Mouse (Mus musculus): Measurements from ENCODE around the gene Adgrg2. TPM values are rescaled to one million over a fixed set of nuclear protein-coding genes. Genes with fewer than 3 reads are reported as not detected.

The Adgrg2 gene
- polyA plus RNA-seq, 1 experiment from 2014 or later: 2.0 TPM

GRCm38 (mm10) chrX:160426486-160426885 is 36.0 kb downstream of the Adgrg2 start:
- Histone ChIP-seq H3K9ac (replicated peaks; ENCODE audit: low read depth, low read length) (no peak overlapping the region), H3K27ac (ENCODE audit: low read depth, low read length) (no peak overlapping the region), H3K4me2 (ENCODE audit: low read depth, low read length) (no peak overlapping the region), H3K9me3 (ENCODE audit: control insufficient read depth, low read length) (no peaks in the 10 kb centered on the region), H3K4me1 (ENCODE audit: control insufficient read depth, insufficient read depth, low read length) (no peaks in the 10 kb centered on the region), H3K27me3 (ENCODE audit: control insufficient read depth, insufficient read depth, low read length) (no peaks in the 10 kb centered on the region), H3K4me3 (ENCODE audit: low read depth, low read length) (no peak overlapping the region), H3K36me3 (ENCODE audit: control insufficient read depth, insufficient read depth, low read length) (no peaks in the 10 kb centered on the region)
- no peak for ATAC-seq (ENCODE audit: low read depth)
- 17% methylated on average over 1 of the region's 1 CpGs for WGBS

GRCm38 (mm10) chrX:160426930-160427329 is 36.4 kb downstream of the Adgrg2 start:
- H3K4me3 ChIP-seq (ENCODE audit: low read depth, low read length): no peak overlapping the region
- H3K4me1 ChIP-seq (ENCODE audit: control insufficient read depth, insufficient read depth, low read length): no peaks in the 10 kb centered on the region
- no peak overlapping the region for H3K9ac ChIP-seq (replicated peaks; ENCODE audit: low read depth, low read length)
- no peaks in the 10 kb centered on the region for H3K36me3 ChIP-seq (ENCODE audit: control insufficient read depth, insufficient read depth, low read length)
- no peaks in the 10 kb centered on the region for H3K9me3 ChIP-seq (ENCODE audit: control insufficient read depth, low read length)
- no peaks in the 10 kb centered on the region for H3K27me3 ChIP-seq (ENCODE audit: control insufficient read depth, insufficient read depth, low read length)
- no peak overlapping the region for H3K4me2 ChIP-seq (ENCODE audit: low read depth, low read length)
- 84% methylated on average over 1 of the region's 1 CpGs for WGBS
- ATAC-seq (ENCODE audit: low read depth): no peak
- H3K27ac ChIP-seq (ENCODE audit: low read depth, low read length): no peak overlapping the region

GRCm38 (mm10) chrX:160432192-160432591 is 41.7 kb downstream of the Adgrg2 start:
- Histone ChIP-seq H3K27me3 (ENCODE audit: control insufficient read depth, insufficient read depth, low read length) (no peaks in the 10 kb centered on the region), H3K4me3 (ENCODE audit: low read depth, low read length) (no peak overlapping the region), H3K4me2 (ENCODE audit: low read depth, low read length) (no peak overlapping the region), H3K36me3 (ENCODE audit: control insufficient read depth, insufficient read depth, low read length) (no peaks in the 10 kb centered on the region), H3K9me3 (ENCODE audit: control insufficient read depth, low read length) (no peaks in the 10 kb centered on the region), H3K4me1 (ENCODE audit: control insufficient read depth, insufficient read depth, low read length) (no peaks in the 10 kb centered on the region), H3K27ac (ENCODE audit: low read depth, low read length) (no peak overlapping the region), H3K9ac (replicated peaks; ENCODE audit: low read depth, low read length) (no peak overlapping the region)
- no peak for ATAC-seq (ENCODE audit: low read depth)
- 93% methylated on average over 7 of the region's 7 CpGs for WGBS

- H3K9me3 ChIP-seq (ENCODE audit: control insufficient read depth, low read length): no peaks in the 10 kb centered on the region
- no peaks in the 10 kb centered on the region for H3K4me1 ChIP-seq (ENCODE audit: control insufficient read depth, insufficient read depth, low read length)
- H3K36me3 ChIP-seq (ENCODE audit: control insufficient read depth, insufficient read depth, low read length): no peaks in the 10 kb centered on the region
- H3K9ac ChIP-seq (replicated peaks; ENCODE audit: low read depth, low read length): no peak overlapping the region
- H3K27me3 ChIP-seq (ENCODE audit: control insufficient read depth, insufficient read depth, low read length): no peaks in the 10 kb centered on the region
- no peak for ATAC-seq (ENCODE audit: low read depth)
- H3K4me3 ChIP-seq (ENCODE audit: low read depth, low read length): no peak overlapping the region
- H3K4me2 ChIP-seq (ENCODE audit: low read depth, low read length): no peak overlapping the region
- no peak overlapping the region for H3K27ac ChIP-seq (ENCODE audit: low read depth, low read length)
Measured at GRCm38 (mm10) chrX:160441272-160441671, 50.8 kb downstream of the Adgrg2 start.

GRCm38 (mm10) chrX:160448351-160448750 is 57.9 kb downstream of the Adgrg2 start:
- no peaks in the 10 kb centered on the region for H3K9me3 ChIP-seq (ENCODE audit: control insufficient read depth, low read length)
- H3K4me3 ChIP-seq (ENCODE audit: low read depth, low read length): no peak overlapping the region
- H3K4me2 ChIP-seq (ENCODE audit: low read depth, low read length): no peak overlapping the region
- 77% methylated on average over 3 of the region's 3 CpGs for WGBS
- H3K9ac ChIP-seq (replicated peaks; ENCODE audit: low read depth, low read length): no peak overlapping the region
- no peak for ATAC-seq (ENCODE audit: low read depth)
- H3K4me1 ChIP-seq (ENCODE audit: control insufficient read depth, insufficient read depth, low read length): no peaks in the 10 kb centered on the region
- H3K36me3 ChIP-seq (ENCODE audit: control insufficient read depth, insufficient read depth, low read length): no peaks in the 10 kb centered on the region
- H3K27ac ChIP-seq (ENCODE audit: low read depth, low read length): no peak overlapping the region
- H3K27me3 ChIP-seq (ENCODE audit: control insufficient read depth, insufficient read depth, low read length): no peaks in the 10 kb centered on the region

GRCm38 (mm10) chrX:160449363-160449762 is 58.9 kb downstream of the Adgrg2 start:
- no peak for ATAC-seq (ENCODE audit: low read depth)
- H3K36me3 ChIP-seq (ENCODE audit: control insufficient read depth, insufficient read depth, low read length): no peaks in the 10 kb centered on the region
- no peaks in the 10 kb centered on the region for H3K27me3 ChIP-seq (ENCODE audit: control insufficient read depth, insufficient read depth, low read length)
- no peak overlapping the region for H3K4me3 ChIP-seq (ENCODE audit: low read depth, low read length)
- WGBS: 76% methylated on average over 2 of the region's 2 CpGs
- no peak overlapping the region for H3K9ac ChIP-seq (replicated peaks; ENCODE audit: low read depth, low read length)
- no peak overlapping the region for H3K4me2 ChIP-seq (ENCODE audit: low read depth, low read length)
- no peaks in the 10 kb centered on the region for H3K9me3 ChIP-seq (ENCODE audit: control insufficient read depth, low read length)
- H3K27ac ChIP-seq (ENCODE audit: low read depth, low read length): no peak overlapping the region
- H3K4me1 ChIP-seq (ENCODE audit: control insufficient read depth, insufficient read depth, low read length): no peaks in the 10 kb centered on the region

- no peaks in the 10 kb centered on the region for H3K27me3 ChIP-seq (ENCODE audit: control insufficient read depth, insufficient read depth, low read length)
- 75% methylated on average over 5 of the region's 5 CpGs for WGBS
- no peak for ATAC-seq (ENCODE audit: low read depth)
- no peaks in the 10 kb centered on the region for H3K9me3 ChIP-seq (ENCODE audit: control insufficient read depth, low read length)
- no peak overlapping the region for H3K27ac ChIP-seq (ENCODE audit: low read depth, low read length)
- no peak overlapping the region for H3K4me2 ChIP-seq (ENCODE audit: low read depth, low read length)
- no peaks in the 10 kb centered on the region for H3K36me3 ChIP-seq (ENCODE audit: control insufficient read depth, insufficient read depth, low read length)
- H3K9ac ChIP-seq (replicated peaks; ENCODE audit: low read depth, low read length): no peak overlapping the region
- no peak overlapping the region for H3K4me3 ChIP-seq (ENCODE audit: low read depth, low read length)
- no peaks in the 10 kb centered on the region for H3K4me1 ChIP-seq (ENCODE audit: control insufficient read depth, insufficient read depth, low read length)
Measured at GRCm38 (mm10) chrX:160455686-160456085, 65.2 kb downstream of the Adgrg2 start.

- H3K4me3 ChIP-seq (ENCODE audit: low read depth, low read length): no peak overlapping the region
- 67% methylated on average over 3 of the region's 3 CpGs for WGBS
- no peak for ATAC-seq (ENCODE audit: low read depth)
- H3K9ac ChIP-seq (replicated peaks; ENCODE audit: low read depth, low read length): no peak overlapping the region
- H3K36me3 ChIP-seq (ENCODE audit: control insufficient read depth, insufficient read depth, low read length): no peaks in the 10 kb centered on the region
- H3K9me3 ChIP-seq (ENCODE audit: control insufficient read depth, low read length): no peaks in the 10 kb centered on the region
- no peaks in the 10 kb centered on the region for H3K4me1 ChIP-seq (ENCODE audit: control insufficient read depth, insufficient read depth, low read length)
- no peaks in the 10 kb centered on the region for H3K27me3 ChIP-seq (ENCODE audit: control insufficient read depth, insufficient read depth, low read length)
- no peak overlapping the region for H3K27ac ChIP-seq (ENCODE audit: low read depth, low read length)
- H3K4me2 ChIP-seq (ENCODE audit: low read depth, low read length): no peak overlapping the region
Measured at GRCm38 (mm10) chrX:160471257-160471786, 80.8 kb downstream of the Adgrg2 start.

GRCm38 (mm10) chrX:160489784-160490183 is 99.3 kb downstream of the Adgrg2 start:
- ATAC-seq (ENCODE audit: low read depth): no peak
- no peaks in the 10 kb centered on the region for H3K27me3 ChIP-seq (ENCODE audit: control insufficient read depth, insufficient read depth, low read length)
- 83% methylated on average over 2 of the region's 2 CpGs for WGBS

More at GRCm38 (mm10) chrX:160489784-160490183, 99.3 kb downstream of the Adgrg2 start:
- Histone ChIP-seq H3K4me1 (ENCODE audit: control insufficient read depth, insufficient read depth, low read length) (no peaks in the 10 kb centered on the region), H3K9me3 (ENCODE audit: control insufficient read depth, low read length) (no peaks in the 10 kb centered on the region), H3K4me2 (ENCODE audit: low read depth, low read length) (no peak overlapping the region), H3K27ac (ENCODE audit: low read depth, low read length) (no peak overlapping the region), H3K9ac (replicated peaks; ENCODE audit: low read depth, low read length) (no peak overlapping the region), H3K36me3 (ENCODE audit: control insufficient read depth, insufficient read depth, low read length) (no peaks in the 10 kb centered on the region), H3K4me3 (ENCODE audit: low read depth, low read length) (no peak overlapping the region)

All from neural tube, embryonic 14.5 days (tissue).